28 mouse cellular contexts compared by ENCODE assay signal in genomic region chr11:108297956-108298355, GRCm38 (mm10). TPM values are rescaled to one million over a fixed set of nuclear protein-coding genes. Genes with fewer than 3 reads are reported as not detected.
A peak's percentile ranks its signal among the peaks of the same experiment; 100 is the strongest.
DNase-seq lines count a peak whose midpoint lies in the region; ATAC-seq and TF ChIP-seq lines count a peak whose summit lies in the region.
"Had no signal": no experiment of that assay in that cellular context is flagged by ENCODE, and none has a peak within 500 bp of the region (broad histone marks: within the 10 kb centered on the region; RNA-seq: fewer than 3 reads in every experiment).

No protein-coding gene starts in this region.

- no peaks in the 10 kb centered on the region for H3K9me3 ChIP-seq in midbrain, embryonic 11.5 days (ENCODE audit: control insufficient read depth, low read length)
- no peaks in the 10 kb centered on the region for H3K9me3 ChIP-seq in midbrain, embryonic 13.5 days
- H3K9me3 ChIP-seq: embryonic facial prominence, embryonic 10.5 days; embryonic facial prominence, embryonic 13.5 days; forebrain, embryonic 12.5 days; forebrain, embryonic 15.5 days; heart, embryonic 10.5 days; heart, embryonic 13.5 days; hindbrain, embryonic 12.5 days; hindbrain, embryonic 15.5 days had no signal

- H3K4me2 ChIP-seq in midbrain, embryonic 11.5 days: no peak overlapping the region
- H3K4me2 ChIP-seq in midbrain, embryonic 13.5 days (replicated peaks): no peak overlapping the region
- H3K4me2 ChIP-seq: embryonic facial prominence, embryonic 13.5 days; forebrain, embryonic 12.5 days; forebrain, embryonic 15.5 days; heart, embryonic 13.5 days; hindbrain, embryonic 12.5 days; hindbrain, embryonic 15.5 days had no signal

- H3K4me3 ChIP-seq in midbrain, embryonic 11.5 days (ENCODE audit: low read depth, low read length): no peak overlapping the region
- no peak overlapping the region for H3K4me3 ChIP-seq in midbrain, embryonic 13.5 days (replicated peaks)
- H3K4me3 ChIP-seq: embryonic facial prominence, embryonic 10.5 days; embryonic facial prominence, embryonic 13.5 days; erythroblast, embryonic 14.5 days; forebrain, embryonic 12.5 days; forebrain, embryonic 15.5 days; heart, adult 2 months; heart, embryonic 10.5 days; heart, embryonic 13.5 days; hindbrain, embryonic 12.5 days; hindbrain, embryonic 15.5 days had no signal

- no peak for ATAC-seq in midbrain, embryonic 11.5 days (ENCODE audit: low FRiP score)
- ATAC-seq in midbrain, embryonic 13.5 days: no peak
- ATAC-seq: forebrain, embryonic 15.5 days had no signal

- peak; percentile 85 for DNase-seq in midbrain, embryonic 11.5 days (ENCODE audit: low spot score, missing footprints)
- peak; percentile 42 for DNase-seq in brain, embryonic 14.5 days (ENCODE audit: low read depth)
- peak; percentile 74 for DNase-seq in retina, postnatal 1 day
- DNase-seq in layer of hippocampus, postnatal 10 days (ENCODE audit: low spot score in 2 of 2): no peak
- no peak for DNase-seq in right cerebral cortex, adult 18-20 months
- DNase-seq: adrenal gland, adult 2 months; adrenal gland, postnatal 14 days; cerebellum, adult 11-12 months; cerebellum, adult 8-10 months; cerebellum, postnatal 10 days; cerebellum, postnatal 36 days; embryo, embryonic 11 days; gastrocnemius, postnatal 36 days; heart, adult 2 months; heart, postnatal 14 days had no signal

- peaks cover 4% of the 10 kb centered on the region; the same call in 1 of the 2 replicates for H3K4me1 ChIP-seq in midbrain, embryonic 11.5 days (ENCODE audit: control insufficient read depth, insufficient read depth, low read length)
- H3K4me1 ChIP-seq in midbrain, embryonic 13.5 days (replicated peaks): peaks cover 27% of the 10 kb centered on the region

- TF ChIP-seq POLR2A in brain, embryonic 14.5 days (IDR thresholded peaks at IDR 0.05; ENCODE audit: borderline replicate concordance, extremely low read depth, insufficient read depth, insufficient read length, poor library complexity, severe bottlenecking): no peak

- H3K36me3 ChIP-seq in midbrain, embryonic 11.5 days (ENCODE audit: control insufficient read depth, insufficient read depth, low read length): no peaks in the 10 kb centered on the region
- H3K36me3 ChIP-seq in midbrain, embryonic 13.5 days: no peaks in the 10 kb centered on the region
- H3K36me3 ChIP-seq: embryonic facial prominence, embryonic 10.5 days; embryonic facial prominence, embryonic 13.5 days; forebrain, embryonic 12.5 days; forebrain, embryonic 15.5 days; heart, embryonic 10.5 days; heart, embryonic 13.5 days; hindbrain, embryonic 12.5 days; hindbrain, embryonic 15.5 days had no signal

- H3K27ac ChIP-seq in midbrain, embryonic 11.5 days (ENCODE audit: low read depth, low read length): no peak overlapping the region
- H3K27ac ChIP-seq in midbrain, embryonic 13.5 days: no peak overlapping the region
- H3K27ac ChIP-seq: embryonic facial prominence, embryonic 10.5 days; embryonic facial prominence, embryonic 13.5 days; forebrain, embryonic 12.5 days; heart, adult 2 months; heart, embryonic 10.5 days; heart, embryonic 13.5 days; hindbrain, embryonic 12.5 days; hindbrain, embryonic 15.5 days had no signal

- 18% methylated on average over 8 of the region's 8 CpGs for WGBS in midbrain, embryonic 11.5 days
- whole genome bisulfite sequencing in midbrain, embryonic 13.5 days: 18% methylated on average over 8 of the region's 8 CpGs

- no peak overlapping the region for H3K9ac ChIP-seq in midbrain, embryonic 11.5 days (ENCODE audit: low read length)
- H3K9ac ChIP-seq in midbrain, embryonic 13.5 days (replicated peaks): no peak overlapping the region
- H3K9ac ChIP-seq: embryonic facial prominence, embryonic 13.5 days; forebrain, embryonic 12.5 days; forebrain, embryonic 15.5 days; heart, embryonic 13.5 days; hindbrain, embryonic 12.5 days had no signal

- H3K27me3 ChIP-seq in midbrain, embryonic 11.5 days (ENCODE audit: control insufficient read depth, insufficient read depth, low read length): no peaks in the 10 kb centered on the region
- no peaks in the 10 kb centered on the region for H3K27me3 ChIP-seq in midbrain, embryonic 13.5 days
- H3K27me3 ChIP-seq: embryonic facial prominence, embryonic 13.5 days; forebrain, embryonic 12.5 days; forebrain, embryonic 15.5 days; heart, embryonic 13.5 days; hindbrain, embryonic 12.5 days; hindbrain, embryonic 15.5 days had no signal

- no peak for TF ChIP-seq CTCF in brain, embryonic 14.5 days (IDR thresholded peaks at IDR 0.05; ENCODE audit: borderline replicate concordance, extremely low read depth, insufficient read depth, insufficient read length)

RNA-seq across cellular contexts. Expression of gene Apoh, which starts 45.2 kb away (rescaled TPM):
- polyA plus RNA-seq in midbrain, embryonic 11.5 days (2014; fragmentation: Nextera tagmentation; extraction: Ambion mirVana): not detected in 2 replicates
- polyA plus RNA-seq in midbrain, embryonic 13.5 days (2015; fragmentation: Nextera tagmentation; extraction: Ambion mirVana): 0.13 TPM in 1 of 2 replicates, not detected in the other
- 0.08 and 0.19 TPM in 2 replicates for polyA plus RNA-seq in brain, embryonic 14.5 days (2012; rRNA removed)
- total RNA-seq in layer of hippocampus, postnatal 10 days (2021): under 1 TPM in 1 of 2 experiments, not detected in 1; 0.58 TPM
- total RNA-seq: ES-E14; granulocyte monocyte progenitor cell, adult 5-6 weeks; heart, adult 2 months; heart, postnatal 14 days; hematopoietic stem cell, adult 5-6 weeks had no signal
- polyA plus RNA-seq: embryonic facial prominence, embryonic 10.5 days; erythroblast, embryonic 14.5 days; forebrain, embryonic 12.5 days; forebrain, embryonic 15.5 days had no signal

RNA-seq across cellular contexts. Expression of gene Prkca, which starts 45.8 kb away (rescaled TPM):
- 3.3 and 4.5 TPM in 2 replicates for polyA plus RNA-seq in midbrain, embryonic 11.5 days (2014; fragmentation: Nextera tagmentation; extraction: Ambion mirVana)
- polyA plus RNA-seq in midbrain, embryonic 13.5 days (2015; fragmentation: Nextera tagmentation; extraction: Ambion mirVana): 3.3 and 4.6 TPM in 2 replicates
- polyA plus RNA-seq in brain, embryonic 14.5 days (2012; rRNA removed): 9.2 and 13.1 TPM in 2 replicates
- 100 to 1,000 TPM; 134 to 136 TPM for total RNA-seq in layer of hippocampus, postnatal 10 days (2021)

Comparison
In these comparisons a context has a peak if more than half of its experiments do, and no peak if none do; other contexts are left out.
1. DNase-seq: peak in midbrain, embryonic 11.5 days (single experiment), brain, embryonic 14.5 days (single experiment) and retina, postnatal 1 day (single experiment); none in layer of hippocampus, postnatal 10 days (0 of 2) and right cerebral cortex, adult 18-20 months (single experiment).